Mouse (Mus musculus) kidney, adult 2 months (tissue): ENCODE measurements around the gene Kalrn.

Source experiments
- CTCF ChIP-seq: fragments of 200-500 bp; conservative IDR thresholded peaks from 2 replicates; pipeline ENCODE4 v1.5.1; 2011; ENCODE audit warnings: low read depth, mild to moderate bottlenecking, control low read depth, low read length, moderate library complexity, mixed read lengths; ENCODE audit not compliant: insufficient read depth, insufficient read length
- POLR2A ChIP-seq: fragments of 200-500 bp; IDR thresholded peaks from one replicate; pipeline ENCODE4 v1.6.1; 2011; ENCODE audit warnings: low read depth, low read length, control low read depth

GRCm38 (mm10) chr16:34543754-34544153, 29.6 kb downstream of the Kalrn start:
- TF ChIP-seq CTCF, result no peak
- TF ChIP-seq POLR2A, result no peak
